Mouse (Mus musculus) frontal cortex, postnatal 14 days (tissue): ENCODE measurements around the gene Adcy4.

ENCODE experiments used
- DNase-seq, 2 experiments: peaks; one replicate each; pipeline ENCODE4 v3.0.0; 2022; ENCODE audit warnings: low spot score in 2 of 2

The Adcy4 gene

DNA sequence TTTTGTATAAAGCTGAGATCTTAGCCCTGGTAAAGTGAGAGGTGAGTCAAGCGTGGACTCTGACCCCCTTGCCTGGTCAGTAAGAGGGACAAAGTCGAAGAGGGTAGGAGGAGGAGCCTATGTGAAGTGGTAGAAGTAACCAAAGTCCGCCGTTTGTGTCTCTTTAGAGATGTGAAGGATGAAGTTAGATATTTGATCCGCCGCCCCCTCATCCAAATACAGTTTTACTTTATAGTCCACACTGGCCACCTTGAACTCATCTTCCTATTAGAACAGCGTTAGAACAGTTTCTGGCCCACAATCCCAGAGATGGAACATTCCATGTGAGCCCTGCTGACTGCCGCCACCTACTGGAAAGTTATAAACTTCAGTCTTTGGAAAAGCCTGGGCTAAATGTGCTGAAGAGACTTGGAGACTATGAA lies 25.5 kb downstream of the Adcy4 start, which contains the start of gene Cideb:
Cideb (minus strand) TSS at position 96 of the 422 bp plus-strand sequence.
- no peak for DNase-seq

DNA sequence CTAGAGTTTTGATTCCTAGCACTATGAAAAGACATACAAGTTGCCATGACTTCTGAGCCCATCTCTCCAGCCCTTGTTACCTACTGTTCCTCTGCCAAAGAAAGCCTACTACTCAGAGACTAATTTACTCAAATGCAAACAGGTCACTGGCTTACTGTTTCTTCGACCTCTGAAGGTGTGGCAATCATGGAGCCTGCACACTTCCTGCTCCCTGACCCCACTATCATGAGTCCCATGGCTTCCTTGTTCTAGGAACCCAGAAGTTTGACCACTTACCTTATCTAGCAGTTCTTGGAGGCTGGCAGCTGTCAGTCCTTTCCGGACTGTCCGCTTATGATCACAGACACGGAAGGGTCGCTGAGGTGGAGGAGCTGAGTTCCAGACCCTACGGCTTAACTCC lies 26.3 kb downstream of the Adcy4 start:
- no peak for DNase-seq

DNA sequence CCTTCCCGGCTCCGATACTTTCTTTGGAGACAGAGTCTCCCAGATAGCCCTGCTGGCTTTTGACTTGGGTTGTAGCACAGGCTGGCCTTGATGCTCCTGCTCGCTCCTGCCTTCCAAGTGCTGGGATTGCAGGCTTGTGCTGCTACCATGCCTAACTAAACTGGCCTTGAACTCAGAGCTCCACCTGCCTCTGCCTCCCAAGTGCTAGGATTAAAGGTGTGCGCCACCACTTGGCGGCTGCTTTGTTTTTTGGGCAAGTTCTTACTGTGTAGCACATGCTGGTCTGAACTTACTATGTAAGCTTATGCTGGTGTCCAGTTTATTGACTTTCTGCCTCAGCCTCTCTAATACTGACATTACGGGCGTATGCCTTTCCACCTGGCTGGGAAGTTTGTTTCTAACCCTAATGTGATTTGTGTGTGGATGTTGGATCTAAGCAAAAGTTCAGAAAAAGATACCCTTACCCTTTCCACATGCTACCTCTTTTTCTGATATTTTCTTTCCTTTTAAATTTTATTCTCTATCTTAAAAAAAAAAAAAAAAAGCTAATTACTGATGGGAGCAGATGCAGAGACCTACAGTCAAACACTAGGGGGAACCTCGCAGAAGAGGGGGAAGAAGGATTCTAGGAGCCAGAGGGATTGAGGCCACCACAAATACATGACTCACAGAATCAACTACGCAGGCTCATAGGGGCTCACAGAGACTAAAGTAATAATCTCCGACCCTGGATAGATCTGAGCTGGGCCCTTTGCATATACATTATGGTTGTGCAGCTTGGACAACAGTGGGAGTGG lies 36.6 kb downstream of the Adcy4 start:
- DNase-seq = no peak

DNA sequence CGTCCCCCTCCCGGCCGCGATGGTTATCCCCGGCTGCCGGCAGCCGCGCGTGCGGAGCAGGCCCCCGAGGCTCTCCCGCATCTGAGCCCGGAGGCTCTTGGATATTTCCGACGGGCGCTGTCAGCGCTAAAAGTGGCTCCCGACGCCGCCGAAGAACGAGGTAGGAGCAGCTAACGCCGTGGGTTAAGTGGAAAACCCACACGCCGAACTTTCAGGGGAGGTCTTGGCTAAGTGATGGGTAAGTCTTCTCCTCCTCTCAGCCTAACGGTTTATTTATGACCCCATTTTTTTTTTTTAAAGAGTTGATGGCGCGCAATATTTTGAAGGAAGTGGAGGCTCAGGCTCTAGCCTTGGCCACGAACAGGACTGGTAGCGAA lies 38.0 kb downstream of the Adcy4 start:
- no peak for DNase-seq

DNA sequence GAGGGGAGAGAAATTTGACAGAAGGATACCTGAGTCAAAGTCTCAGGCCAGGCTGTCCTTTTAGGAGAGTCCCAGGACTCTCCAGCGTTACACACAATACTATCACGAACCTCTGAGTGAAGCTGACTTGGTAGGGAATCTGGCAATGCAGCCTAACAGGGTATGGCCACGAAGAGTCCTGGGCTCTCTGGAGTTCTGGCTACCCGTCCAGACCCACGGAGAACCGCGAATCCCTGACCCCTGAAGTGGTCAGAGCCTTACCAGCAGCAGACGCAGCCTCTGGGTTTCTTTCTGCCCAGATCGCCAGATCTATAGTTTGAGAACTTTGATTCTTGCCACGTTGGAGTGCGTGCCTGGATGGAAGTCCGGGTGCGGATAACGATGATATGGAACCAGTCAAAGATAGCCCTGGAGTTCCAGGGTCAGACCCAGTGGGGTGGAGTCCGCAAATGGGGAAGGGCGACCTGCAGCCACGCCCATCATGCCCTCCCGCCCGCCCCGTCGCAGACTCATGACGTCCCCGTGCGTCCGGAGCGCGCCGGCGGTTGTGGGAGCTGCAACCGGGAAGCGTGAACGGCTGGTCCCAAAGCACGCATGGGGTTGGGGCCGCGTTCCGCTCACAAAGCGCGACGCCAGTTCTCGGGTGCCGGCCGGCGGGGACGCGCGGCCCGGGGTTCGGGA lies 38.6 kb downstream of the Adcy4 start, which contains the start of the genes Dhrs1 and Nop9:
Dhrs1 (minus strand) TSS at position 511 of the 681 bp plus-strand sequence.
Nop9 (plus strand) TSS at position 514 of the 681 bp plus-strand sequence.
- peak; percentile 61 to 73 for DNase-seq

DNA sequence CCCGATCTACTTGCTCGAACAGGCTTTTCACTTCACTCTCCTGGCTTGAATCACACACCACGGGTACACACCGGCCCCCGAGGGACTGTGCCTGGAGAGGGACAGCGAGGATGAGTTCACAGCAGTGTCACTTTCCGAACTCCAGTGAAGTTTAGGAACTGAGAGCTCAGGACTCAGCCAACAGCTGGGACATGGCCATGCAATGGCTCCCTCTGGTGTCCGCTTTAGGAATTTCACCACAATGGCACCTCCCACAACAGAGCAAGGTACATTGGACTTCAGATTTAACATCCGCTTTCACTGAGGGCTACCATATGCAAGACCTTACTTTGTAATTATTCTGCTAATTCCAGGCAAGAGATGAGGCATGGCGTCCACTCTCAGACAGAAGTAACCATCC lies 40.2 kb downstream of the Adcy4 start:
- peak; percentile 72 to 85 for DNase-seq

DNA sequence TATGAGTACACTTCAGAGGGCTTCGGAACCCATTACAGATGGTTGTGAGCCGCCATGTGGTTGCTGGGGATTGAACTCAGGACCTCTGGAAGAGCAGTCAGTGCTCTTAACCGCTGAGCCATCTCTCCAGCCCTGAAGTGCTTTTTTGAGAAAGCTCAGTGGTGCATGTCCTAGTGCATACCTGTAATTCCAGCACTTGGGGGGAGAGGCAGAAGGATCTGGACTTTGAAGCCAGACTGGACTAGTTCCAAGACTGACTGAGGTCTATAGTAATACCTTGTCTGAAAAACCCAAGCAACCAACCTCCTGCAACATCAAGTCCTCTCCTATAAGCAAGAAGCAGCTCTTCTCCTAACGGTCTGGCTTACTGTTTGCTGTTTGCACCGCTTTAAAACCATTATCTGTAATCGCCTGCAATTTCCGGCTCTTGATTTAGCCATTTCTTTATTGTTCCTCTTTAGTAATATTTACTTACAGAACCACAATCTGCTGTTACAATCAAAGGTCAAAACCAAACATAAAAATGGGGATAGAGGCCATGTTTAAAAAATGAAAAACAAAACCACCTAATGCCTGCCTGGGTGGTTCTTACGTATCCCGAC lies 46.7 kb downstream of the Adcy4 start:
- no peak for DNase-seq

DNA sequence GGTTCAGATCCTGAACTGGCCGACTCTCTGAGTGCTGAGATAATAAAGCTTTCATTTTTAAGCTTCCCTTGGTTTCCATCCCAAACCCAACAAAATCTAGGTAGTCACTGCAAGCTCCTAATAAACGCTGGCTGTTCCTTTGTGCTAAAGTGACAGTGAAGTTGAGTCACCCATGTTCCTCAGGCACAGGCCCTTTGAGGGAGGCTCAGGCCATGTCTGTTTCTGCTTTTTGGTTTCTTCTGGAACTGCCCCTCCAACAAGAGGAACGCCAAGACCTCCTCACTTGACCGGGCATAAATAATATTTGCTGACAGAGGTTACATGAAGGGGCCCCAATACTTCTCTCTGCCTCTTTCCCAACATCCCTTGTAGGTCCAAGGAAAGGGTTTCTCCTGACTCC lies 48.1 kb downstream of the Adcy4 start:
- no peak for DNase-seq

DNA sequence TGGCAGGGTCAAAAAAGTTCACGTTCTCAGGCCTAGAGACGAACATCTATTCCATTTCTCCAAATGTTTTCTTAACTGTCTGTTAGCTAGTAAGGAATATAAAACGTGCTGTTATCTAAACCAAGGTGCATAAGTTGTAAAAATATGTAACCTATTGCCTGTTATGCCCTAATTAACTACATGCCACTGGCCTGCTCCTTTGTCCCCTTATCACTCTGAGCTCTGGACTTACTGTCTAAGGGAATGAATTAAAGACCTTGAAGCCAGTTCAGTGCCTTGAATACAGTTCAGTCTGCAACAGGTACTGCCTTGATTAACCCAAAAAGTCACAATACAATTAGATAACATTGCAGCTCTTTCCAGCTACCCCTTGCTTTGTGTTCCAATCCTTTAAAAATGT lies 48.6 kb downstream of the Adcy4 start:
- DNase-seq = no peak

DNA sequence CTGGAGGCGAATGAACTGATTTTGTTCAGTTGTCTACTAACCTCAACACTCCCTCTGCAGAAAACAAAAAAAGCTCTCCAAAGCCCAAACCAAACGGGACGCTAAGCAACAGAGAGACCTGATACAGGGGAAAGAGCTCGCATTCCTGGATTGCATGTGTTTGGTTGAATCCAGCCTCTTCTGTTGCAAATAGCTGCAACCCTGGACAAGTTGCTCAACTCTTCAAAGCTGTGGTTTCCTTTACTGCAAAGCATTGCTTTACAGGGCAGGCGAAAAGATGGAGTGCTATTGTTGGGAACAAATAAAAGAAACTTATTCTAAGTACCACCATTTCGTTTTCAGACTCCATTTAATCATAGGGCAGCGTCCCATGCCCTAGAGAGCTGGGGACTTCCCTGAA lies 49.0 kb downstream of the Adcy4 start:
- no peak for DNase-seq

DNA sequence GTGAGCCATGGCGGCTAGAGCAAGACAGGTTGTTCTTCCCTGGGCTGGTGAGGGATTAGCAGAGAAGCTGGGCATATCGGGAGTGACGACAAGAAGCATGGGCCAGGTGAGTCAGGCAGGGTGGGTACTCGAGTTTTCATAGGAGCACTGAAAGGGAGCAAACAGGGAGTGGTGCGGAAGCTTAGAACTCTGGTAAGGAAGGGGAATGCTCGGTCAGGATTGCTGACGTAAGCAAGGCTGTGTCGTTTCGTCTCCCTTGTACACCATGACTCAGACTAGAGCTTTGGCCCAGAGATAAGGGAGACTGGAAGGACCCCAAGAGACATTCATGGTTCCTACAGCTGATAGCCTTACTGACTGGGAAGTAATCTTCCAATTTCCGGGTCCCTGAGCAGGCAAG lies 50.0 kb downstream of the Adcy4 start:
- DNase-seq = no peak

DNA sequence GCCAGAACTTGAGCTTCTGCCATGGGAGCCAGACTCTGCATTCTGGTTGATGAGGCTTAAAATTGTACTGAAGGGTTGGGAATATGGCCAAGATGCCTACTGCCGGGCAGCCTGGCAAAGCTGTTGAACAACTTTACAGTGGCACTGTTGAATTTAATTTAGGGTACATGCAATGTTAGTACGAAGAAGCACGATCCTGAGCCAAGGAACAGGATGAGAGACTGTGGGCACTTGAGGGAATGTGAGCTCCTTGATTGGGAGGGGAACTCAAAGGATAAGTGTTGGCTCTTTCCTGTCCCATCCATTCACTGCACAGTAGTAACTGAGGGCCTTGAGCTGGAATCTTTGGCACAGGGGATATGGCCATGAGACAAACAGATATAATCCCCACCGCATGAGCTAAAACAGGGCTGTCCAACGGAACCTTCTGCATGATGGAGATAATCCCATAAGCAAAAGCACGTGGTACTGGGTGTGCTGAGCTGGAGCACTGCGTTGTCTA lies 53.3 kb downstream of the Adcy4 start:
- DNase-seq = peak in 1 of 2 experiments; percentile 35

DNA sequence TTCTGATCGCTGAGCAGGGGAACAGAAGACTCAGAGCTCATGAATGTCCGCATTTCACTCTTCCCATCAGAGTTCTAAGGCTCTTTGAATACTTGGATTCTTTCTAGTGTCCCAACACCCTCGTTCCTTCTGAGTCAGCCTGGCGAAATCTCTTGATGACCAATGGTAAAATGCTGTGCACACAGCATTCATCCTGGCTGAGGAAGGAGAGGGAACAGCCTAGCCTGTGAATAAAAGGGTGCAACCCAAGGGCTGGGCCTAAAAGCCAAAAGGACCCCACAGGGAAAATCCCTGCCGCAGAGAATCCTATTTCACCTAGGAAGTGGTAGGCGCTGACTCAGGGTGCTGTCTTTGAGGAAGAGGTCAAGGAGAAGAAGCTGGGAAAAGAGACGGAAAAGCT lies 53.8 kb downstream of the Adcy4 start:
- no peak for DNase-seq

DNA sequence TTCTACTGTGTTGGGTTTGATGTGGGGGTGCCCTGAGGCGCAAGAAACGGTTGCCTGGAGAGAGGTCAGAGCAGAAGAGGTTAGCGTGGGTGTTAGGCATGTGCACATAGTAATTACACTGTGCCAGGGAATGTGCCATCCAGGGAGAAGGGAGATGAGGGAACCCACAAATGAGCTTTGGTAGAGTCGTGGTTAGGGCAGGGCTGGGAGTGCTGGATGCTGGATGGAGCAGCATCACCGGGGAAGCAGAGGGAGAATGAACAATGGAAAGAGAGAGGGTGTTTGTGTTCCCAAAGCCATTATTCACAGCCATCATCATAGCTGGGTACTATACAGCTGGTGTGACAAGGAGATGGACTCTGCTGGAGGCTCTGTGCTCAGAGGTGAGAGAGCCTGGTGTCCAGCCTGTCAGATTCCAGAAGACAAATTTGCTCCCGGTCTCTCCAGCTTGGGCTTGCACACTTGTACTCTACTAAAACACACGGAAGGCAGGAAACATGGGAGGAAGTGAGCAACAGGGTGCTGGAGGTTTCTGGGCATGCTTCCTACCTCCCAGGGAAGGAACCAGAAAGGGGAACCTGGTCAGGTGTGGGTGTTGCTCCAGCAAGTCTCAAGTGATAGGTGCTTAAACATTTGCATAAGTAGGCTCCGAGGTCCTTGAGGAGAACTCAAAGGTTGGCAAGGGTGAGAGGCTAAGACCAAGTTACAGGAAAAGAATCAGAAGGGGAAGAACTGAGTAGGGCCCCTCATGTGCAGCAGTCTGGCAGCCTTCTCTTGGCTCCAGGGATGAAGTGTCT lies 55.8 kb downstream of the Adcy4 start:
- DNase-seq = no peak

DNA sequence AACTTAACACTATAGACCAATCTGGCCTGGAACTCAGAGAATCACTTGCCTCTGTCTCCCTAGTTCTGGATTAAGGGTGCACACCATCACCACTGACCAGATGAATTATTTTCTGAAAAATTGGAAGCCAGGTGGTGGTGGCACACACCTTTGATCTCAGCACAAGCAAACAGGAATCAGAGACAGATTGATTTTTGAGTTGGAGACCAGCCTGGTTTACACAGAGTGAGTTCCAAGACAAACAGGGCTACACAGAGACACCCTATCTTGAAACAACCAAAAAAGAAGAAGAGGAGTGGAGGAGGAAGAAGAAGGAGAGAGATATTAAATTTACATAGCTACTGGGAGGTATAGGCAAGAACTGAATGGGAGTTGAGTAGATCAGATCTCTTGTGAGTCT lies 57.6 kb downstream of the Adcy4 start:
- DNase-seq = no peak

DNA sequence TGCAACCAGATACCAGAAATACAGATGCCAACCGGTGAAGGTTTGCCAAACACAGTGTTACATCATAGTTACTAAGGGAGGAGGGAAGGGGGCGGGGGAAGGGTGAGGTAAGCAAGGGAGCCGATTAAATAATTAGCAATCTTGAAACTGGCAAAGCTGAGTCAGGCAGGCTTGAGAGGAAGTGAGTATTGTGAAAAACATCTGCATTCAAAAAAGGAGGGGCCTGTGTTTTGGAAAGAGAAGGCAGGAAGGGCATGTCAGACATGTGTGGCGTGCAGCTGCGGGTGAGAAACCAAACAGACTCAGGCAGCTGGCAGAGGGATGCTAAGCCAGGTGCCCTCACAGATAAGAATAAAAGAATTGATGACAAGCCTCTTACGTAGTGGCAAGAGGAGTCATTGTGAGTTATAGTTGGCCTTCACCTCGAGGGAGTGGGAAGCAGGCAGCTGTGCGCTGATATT lies 59.5 kb downstream of the Adcy4 start:
- no peak for DNase-seq

DNA sequence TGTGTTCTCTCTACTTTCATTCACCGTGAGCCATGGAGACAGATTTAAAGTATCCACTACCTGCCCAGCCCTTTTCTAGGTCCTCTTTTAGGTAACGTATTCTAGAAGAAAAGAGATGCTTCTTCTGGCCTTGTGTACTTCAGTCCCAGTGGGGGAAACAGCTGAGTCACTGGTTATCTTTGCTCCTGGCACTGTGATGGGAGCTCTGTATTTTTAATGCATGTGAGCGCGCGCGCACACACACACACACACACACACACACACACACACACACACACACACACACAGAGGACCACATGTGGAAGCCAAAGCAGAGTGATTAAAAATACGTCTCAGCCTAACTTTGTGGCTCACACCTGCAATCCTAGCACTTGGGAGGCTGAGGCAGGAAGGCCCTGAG lies 60.5 kb downstream of the Adcy4 start:
- DNase-seq = no peak

DNA sequence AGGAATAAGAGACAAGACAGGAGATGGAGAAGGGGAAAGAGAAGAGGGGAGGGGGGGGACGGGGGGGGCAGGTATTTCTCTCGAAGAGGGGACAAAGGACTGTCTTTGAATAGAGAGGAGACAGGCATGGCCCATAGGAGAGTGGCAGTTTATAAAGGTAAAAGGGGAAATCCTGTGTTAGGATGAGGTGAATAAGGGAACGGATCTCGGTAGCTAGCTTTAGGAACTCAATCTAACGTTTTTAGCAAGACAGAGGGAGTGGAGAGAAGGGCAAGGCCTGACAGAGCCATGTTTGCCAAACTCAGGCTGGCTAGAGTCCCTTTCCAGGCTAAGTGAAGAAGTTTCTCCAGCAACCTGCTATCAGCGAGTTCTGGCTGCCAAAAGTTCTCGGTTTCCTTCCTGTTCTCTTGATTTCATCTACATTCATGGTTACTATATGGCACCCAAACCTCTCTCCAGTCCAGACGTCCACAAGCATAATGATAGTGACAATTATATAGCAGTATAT lies 61.4 kb downstream of the Adcy4 start:
- no peak for DNase-seq

DNA sequence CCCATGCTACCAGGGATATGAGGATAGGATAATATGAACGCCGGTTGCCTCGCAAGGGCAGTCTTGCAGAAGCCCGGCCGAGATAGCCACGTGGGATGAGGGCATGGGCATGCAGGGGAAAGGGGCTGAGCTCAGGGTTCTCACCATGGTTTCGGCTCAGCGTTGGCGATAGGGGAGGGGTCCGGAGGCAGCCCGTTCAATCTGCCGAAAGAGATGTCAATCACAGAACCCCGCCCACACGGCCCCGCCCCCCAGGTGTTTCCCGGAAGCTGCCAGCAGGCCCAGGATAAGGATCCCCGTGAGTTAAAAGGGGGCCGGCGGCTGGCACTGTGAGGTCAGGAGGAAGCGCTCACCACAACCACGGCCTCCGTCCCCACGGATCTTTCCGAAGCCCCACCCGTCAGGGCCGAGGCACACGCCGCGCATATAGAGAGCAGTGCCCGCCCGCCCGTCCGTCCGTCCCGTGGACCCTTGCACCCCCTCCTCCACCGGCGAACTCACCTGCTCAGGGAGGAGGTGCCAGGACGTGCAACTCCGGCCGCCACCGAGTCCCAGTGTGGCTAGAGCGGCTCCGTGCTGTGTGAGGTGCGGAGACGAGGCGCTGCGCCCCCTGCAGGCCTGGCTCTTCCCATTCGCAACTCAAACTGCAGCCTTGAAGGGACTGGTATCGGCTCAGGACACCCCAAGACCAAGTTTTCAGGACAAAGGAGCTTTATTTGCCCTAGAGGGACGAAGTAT lies 62.0 kb downstream of the Adcy4 start, which contains the start of gene Rabggta:
Rabggta (minus strand) TSS at position 564 of the 738 bp plus-strand sequence.
- DNase-seq = peak; percentile 85 to 88

DNA sequence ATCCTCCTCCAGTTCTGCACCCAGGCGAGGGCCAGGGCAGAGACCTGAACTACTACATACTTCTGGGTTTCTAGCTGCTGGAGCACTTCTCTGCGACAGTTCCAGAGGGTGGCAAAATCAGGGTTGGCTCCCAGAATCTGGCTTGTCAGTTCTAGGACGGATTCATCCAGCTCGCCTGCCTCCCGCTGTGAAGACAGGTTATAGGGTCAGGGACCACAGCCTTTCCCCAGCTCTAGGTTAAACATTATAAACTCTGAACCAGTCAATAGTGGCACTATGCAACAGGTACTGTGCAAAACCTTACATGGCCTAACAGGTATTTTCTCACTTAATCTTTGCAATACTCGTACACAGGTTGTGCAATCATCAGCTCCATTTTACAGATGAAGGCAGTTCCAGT lies 62.8 kb downstream of the Adcy4 start:
- no peak for DNase-seq

DNA sequence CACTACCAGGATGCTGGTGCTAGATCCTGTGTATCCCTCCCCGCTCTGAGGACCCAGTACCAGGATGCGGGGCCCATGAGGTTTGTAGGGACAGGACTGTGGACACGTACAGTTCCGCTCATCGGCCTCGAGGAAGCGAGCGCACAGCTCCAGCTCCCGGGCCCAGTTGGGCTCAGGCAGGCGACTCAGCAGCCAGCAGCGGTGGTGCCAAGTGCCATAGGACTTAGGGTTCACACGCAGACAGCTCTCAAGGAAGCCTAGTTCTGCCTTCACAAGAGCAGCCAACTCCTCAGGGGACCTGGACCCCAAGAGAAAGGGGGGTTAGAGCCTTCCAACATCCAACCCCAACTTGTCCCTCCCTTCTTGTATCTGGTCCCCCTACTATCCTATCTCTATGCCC lies 63.2 kb downstream of the Adcy4 start:
- no peak for DNase-seq
